Mouse (Mus musculus): ENCODE data around the gene Tmem143. TPM values are rescaled to one million over a fixed set of nuclear protein-coding genes. Genes with fewer than 3 reads are reported as not detected.

The Tmem143 gene
- total and polyA plus RNA-seq, 2 experiments from 2014 or later: 4.9 to 29.7 TPM

- Histone ChIP-seq H3K4me2 (ENCODE audit: low read depth) (no peak overlapping the region), H3K27ac (ENCODE audit: low read depth, low read length) (no peak overlapping the region), H3K9me3 (ENCODE audit: low read length) (no peaks in the 10 kb centered on the region), H3K4me1 (ENCODE audit: insufficient read depth) (no peaks in the 10 kb centered on the region), H3K4me3 (ENCODE audit: low read depth, low read length) (no peak overlapping the region), H3K36me3 (ENCODE audit: insufficient read depth) (0 out of 2 replicates have a peak, but pooled peaks cover 3% of the 10 kb centered on the region), H3K9ac (no peak overlapping the region), H3K27me3 (ENCODE audit: insufficient read depth, low read length) (no peaks in the 10 kb centered on the region)
- DNase-seq: no peak
- TF ChIP-seq CTCF (IDR thresholded peaks at IDR 0.05; ENCODE audit: low read depth): no peak
- WGBS: 79% methylated on average over 12 of the region's 12 CpGs
- no peak for ATAC-seq
Measured at GRCm38 (mm10) chr7:45902481-45903002, 5.8 kb downstream of the Tmem143 start.

GRCm38 (mm10) chr7:45906622-45907021 lies 9.9 kb downstream of the Tmem143 start:
- no peak overlapping the region for H3K4me3 ChIP-seq (ENCODE audit: low read depth, low read length)
- ATAC-seq (no peak), DNase-seq (no peak)
- H3K36me3 ChIP-seq (ENCODE audit: insufficient read depth): peaks cover 21% of the 10 kb centered on the region
- H3K9ac ChIP-seq: no peak overlapping the region
- 95% methylated on average over 9 of the region's 9 CpGs for WGBS
- TF ChIP-seq CTCF (IDR thresholded peaks at IDR 0.05; ENCODE audit: low read depth): no peak
- no peaks in the 10 kb centered on the region for H3K27me3 ChIP-seq (ENCODE audit: insufficient read depth, low read length)
- H3K4me1 ChIP-seq (ENCODE audit: insufficient read depth): no peaks in the 10 kb centered on the region
- no peak overlapping the region for H3K27ac ChIP-seq (ENCODE audit: low read depth, low read length)
- no peaks in the 10 kb centered on the region for H3K9me3 ChIP-seq (ENCODE audit: low read length)
- H3K4me2 ChIP-seq (ENCODE audit: low read depth): no peak overlapping the region

GRCm38 (mm10) chr7:45908384-45908783 lies 11.6 kb downstream of the Tmem143 start:
- no peaks in the 10 kb centered on the region for H3K4me1 ChIP-seq (ENCODE audit: insufficient read depth)
- H3K36me3 ChIP-seq (ENCODE audit: insufficient read depth): peaks cover 21% of the 10 kb centered on the region
- DNase-seq (no peak), ATAC-seq (no peak)
- H3K9me3 ChIP-seq (ENCODE audit: low read length): no peaks in the 10 kb centered on the region
- H3K4me3 ChIP-seq (ENCODE audit: low read depth, low read length): no peak overlapping the region
- no peak overlapping the region for H3K27ac ChIP-seq (ENCODE audit: low read depth, low read length)
- no peak for TF ChIP-seq CTCF (IDR thresholded peaks at IDR 0.05; ENCODE audit: low read depth)
- H3K4me2 ChIP-seq (ENCODE audit: low read depth): no peak overlapping the region
- no peaks in the 10 kb centered on the region for H3K27me3 ChIP-seq (ENCODE audit: insufficient read depth, low read length)
- no peak overlapping the region for H3K9ac ChIP-seq

- H3K9ac ChIP-seq: no peak overlapping the region
- WGBS: 94% methylated on average over 16 of the region's 16 CpGs
Measured at GRCm38 (mm10) chr7:45909145-45909544, 12.4 kb downstream of the Tmem143 start.

GRCm38 (mm10) chr7:45914067-45914466 lies 17.3 kb downstream of the Tmem143 start:
- DNase-seq (no peak), ATAC-seq (no peak)
- H3K27ac ChIP-seq (ENCODE audit: low read depth, low read length): no peak overlapping the region
- 90% methylated on average over 6 of the region's 6 CpGs for WGBS
- H3K4me2 ChIP-seq (ENCODE audit: low read depth): no peak overlapping the region
- peaks cover 14% of the 10 kb centered on the region for H3K4me1 ChIP-seq (ENCODE audit: insufficient read depth)
- H3K4me3 ChIP-seq (ENCODE audit: low read depth, low read length): no peak overlapping the region
- H3K9me3 ChIP-seq (ENCODE audit: low read length): no peaks in the 10 kb centered on the region
- peaks cover 19% of the 10 kb centered on the region; the same call in 1 of the 2 replicates for H3K36me3 ChIP-seq (ENCODE audit: insufficient read depth)
- no peaks in the 10 kb centered on the region for H3K27me3 ChIP-seq (ENCODE audit: insufficient read depth, low read length)
- no peak for TF ChIP-seq CTCF (IDR thresholded peaks at IDR 0.05; ENCODE audit: low read depth)
- no peak overlapping the region for H3K9ac ChIP-seq

More at GRCm38 (mm10) chr7:45909145-45909544, 12.4 kb downstream of the Tmem143 start:
- no peaks in the 10 kb centered on the region for H3K9me3 ChIP-seq (ENCODE audit: low read length)
- no peaks in the 10 kb centered on the region for H3K4me1 ChIP-seq (ENCODE audit: insufficient read depth)
- no peak for TF ChIP-seq CTCF (IDR thresholded peaks at IDR 0.05; ENCODE audit: low read depth)
- H3K36me3 ChIP-seq (ENCODE audit: insufficient read depth): peaks cover 28% of the 10 kb centered on the region
- no peak overlapping the region for H3K4me3 ChIP-seq (ENCODE audit: low read depth, low read length)
- no peaks in the 10 kb centered on the region for H3K27me3 ChIP-seq (ENCODE audit: insufficient read depth, low read length)
- no peak overlapping the region for H3K4me2 ChIP-seq (ENCODE audit: low read depth)
- ATAC-seq (no peak), DNase-seq (no peak)
- H3K27ac ChIP-seq (ENCODE audit: low read depth, low read length): no peak overlapping the region

- ATAC-seq (no peak), DNase-seq (no peak)
- H3K9me3 ChIP-seq (ENCODE audit: low read length): no peaks in the 10 kb centered on the region
- H3K27ac ChIP-seq (ENCODE audit: low read depth, low read length): no peak overlapping the region
- peaks cover 14% of the 10 kb centered on the region for H3K4me1 ChIP-seq (ENCODE audit: insufficient read depth)
- H3K27me3 ChIP-seq (ENCODE audit: insufficient read depth, low read length): no peaks in the 10 kb centered on the region
- no peak for TF ChIP-seq CTCF (IDR thresholded peaks at IDR 0.05; ENCODE audit: low read depth)
- no peak overlapping the region for H3K9ac ChIP-seq
- 94% methylated on average over 5 of the region's 5 CpGs for WGBS
- no peak overlapping the region for H3K4me3 ChIP-seq (ENCODE audit: low read depth, low read length)
- peaks cover 10% of the 10 kb centered on the region; the same call in 1 of the 2 replicates for H3K36me3 ChIP-seq (ENCODE audit: insufficient read depth)
- H3K4me2 ChIP-seq (ENCODE audit: low read depth): no peak overlapping the region
Measured at GRCm38 (mm10) chr7:45915011-45915410, 18.3 kb downstream of the Tmem143 start.

- Histone ChIP-seq H3K4me3 (ENCODE audit: low read depth, low read length) (peak overlapping the region; percentile 38), H3K27ac (ENCODE audit: low read depth, low read length) (peak overlapping the region; percentile 76), H3K4me1 (ENCODE audit: insufficient read depth) (peaks cover 14% of the 10 kb centered on the region), H3K9me3 (ENCODE audit: low read length) (no peaks in the 10 kb centered on the region), H3K36me3 (ENCODE audit: insufficient read depth) (peaks cover 6% of the 10 kb centered on the region; the same call in 1 of the 2 replicates), H3K9ac (peak overlapping the region; percentile 43), H3K27me3 (ENCODE audit: insufficient read depth, low read length) (no peaks in the 10 kb centered on the region), H3K4me2 (ENCODE audit: low read depth) (peak overlapping the region; percentile 52)
- 33% methylated on average over 26 of the region's 26 CpGs for WGBS
- TF ChIP-seq CTCF (IDR thresholded peaks at IDR 0.05; ENCODE audit: low read depth): peak; percentile 28; the same call in 1 of the 2 replicates
- peak; percentile 95 for ATAC-seq
- peak; percentile 90 for DNase-seq
Measured at GRCm38 (mm10) chr7:45916056-45917003, 19.6 kb downstream of the Tmem143 start.

Measured in forebrain, postnatal 0 days (tissue).